In the genomic region with DNA sequence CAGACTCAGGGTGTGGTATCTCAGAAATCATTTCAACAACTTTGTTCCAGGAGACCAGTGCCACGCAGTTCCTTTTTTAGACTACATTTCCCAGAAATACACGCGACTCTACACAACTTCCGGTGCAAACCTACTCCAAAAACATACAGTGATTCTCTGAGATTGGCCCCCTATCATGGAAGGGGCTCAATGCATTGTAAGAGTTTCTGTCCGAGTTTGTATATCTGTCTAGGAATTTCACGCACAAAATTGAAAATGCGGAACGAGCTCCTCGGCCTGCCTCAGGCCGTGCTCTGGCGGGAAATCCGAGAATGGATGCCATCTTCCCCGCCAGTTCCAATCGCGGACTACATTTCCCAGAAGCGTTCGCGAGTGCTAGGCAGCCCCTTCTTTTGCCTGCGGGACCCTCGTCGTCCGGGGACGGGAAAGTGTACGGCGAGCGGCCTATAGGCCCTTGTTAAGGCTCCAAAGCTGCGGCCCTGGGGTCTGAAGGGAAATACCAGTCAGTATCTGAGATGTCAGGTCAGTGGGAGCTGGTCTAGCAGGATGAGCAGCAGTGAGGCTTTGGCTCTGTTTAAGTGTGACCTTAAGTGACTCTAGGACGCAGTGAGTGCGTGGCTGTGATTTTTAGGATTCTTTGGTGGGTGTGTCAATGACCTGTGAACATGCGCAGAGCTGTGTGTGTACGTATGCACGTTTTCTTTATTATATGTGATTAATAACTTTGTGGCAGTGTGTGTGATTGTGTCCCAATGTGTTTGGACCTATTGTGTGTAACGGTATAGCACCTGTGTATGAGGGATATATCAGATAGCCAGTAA, we compare ENCODE assay signal across 8 mouse cellular contexts. TPM values are rescaled to one million over a fixed set of nuclear protein-coding genes. Genes with fewer than 3 reads are reported as not detected.
A peak's percentile ranks its signal among the peaks of the same experiment; 100 is the strongest.
DNase-seq lines count a peak whose midpoint lies in the region; ATAC-seq and TF ChIP-seq lines count a peak whose summit lies in the region.

A gene (plus strand): TSS at position 94 of the 821 bp plus-strand sequence.

- peak; percentile 61 for DNase-seq in MEL-GATA-1-ER (ENCODE audit: extremely low read depth, low read depth)
- DNase-seq in cerebellum, adult 2 months: peak; percentile 84 to 88
- peak; percentile 93 for DNase-seq in forebrain, postnatal 0 days
- DNase-seq in heart, postnatal 4 days: peak; percentile 84
- DNase-seq in layer of hippocampus, adult 8-10 months (ENCODE audit: low spot score in 2 of 2): peak; percentile 75 to 78
- peak; percentile 72 for DNase-seq in ovary, adult 18-20 months (ENCODE audit: low spot score)
- DNase-seq in thymus, postnatal 0 days (ENCODE audit: low spot score): peak; percentile 85

- H3K9ac ChIP-seq in forebrain, postnatal 0 days: peak within 1 kb of the TSS; percentile 59
- peak within 1 kb of the TSS; percentile 71 for H3K9ac ChIP-seq in lung, embryonic 15.5 days

- peaks cover 2% of the 10 kb centered on the region; the same call in 1 of the 2 replicates for H3K4me1 ChIP-seq in cerebellum, adult 2 months (ENCODE audit: control insufficient read depth, insufficient read depth, low read length)
- peaks cover 6% of the 10 kb centered on the region; the same call in 1 of the 2 replicates for H3K4me1 ChIP-seq in forebrain, postnatal 0 days (ENCODE audit: insufficient read depth)
- peaks cover 22% of the 10 kb centered on the region for H3K4me1 ChIP-seq in lung, embryonic 15.5 days

- H3K27ac ChIP-seq in cerebellum, adult 2 months (ENCODE audit: insufficient read depth, low read length): peak within 1 kb of the TSS; percentile 91
- peak within 1 kb of the TSS; percentile 94 for H3K27ac ChIP-seq in forebrain, postnatal 0 days (ENCODE audit: low read depth, low read length)
- H3K27ac ChIP-seq in lung, embryonic 15.5 days: peak within 1 kb of the TSS; percentile 96

- H3K36me3 ChIP-seq in forebrain, postnatal 0 days (ENCODE audit: insufficient read depth): peaks cover 13% of the 10 kb centered on the region
- peaks cover 29% of the 10 kb centered on the region for H3K36me3 ChIP-seq in lung, embryonic 15.5 days

- peak within 1 kb of the TSS; percentile 99 for H3K4me3 ChIP-seq in cerebellum, adult 2 months (replicated peaks; ENCODE audit: insufficient read depth, low read depth, low read length)
- H3K4me3 ChIP-seq in forebrain, postnatal 0 days (ENCODE audit: low read depth, low read length): peak within 1 kb of the TSS; percentile 74
- H3K4me3 ChIP-seq in lung, embryonic 15.5 days: peak within 1 kb of the TSS; percentile 70

- peak within 1 kb of the TSS; percentile 66 for H3K4me2 ChIP-seq in forebrain, postnatal 0 days (ENCODE audit: low read depth)
- peak within 1 kb of the TSS; percentile 73 for H3K4me2 ChIP-seq in lung, embryonic 15.5 days

- under 1% methylated on average over 33 of the region's 33 CpGs for WGBS in cerebellum, adult 2 months
- WGBS in forebrain, postnatal 0 days: under 1% methylated on average over 33 of the region's 33 CpGs
- under 1% methylated on average over 33 of the region's 33 CpGs for WGBS in lung, embryonic 15.5 days

- TF ChIP-seq CTCF in cerebellum, adult 2 months (IDR thresholded peaks at IDR 0.05; ENCODE audit: borderline replicate concordance, insufficient read depth, low read depth, low read length): no peak
- TF ChIP-seq CTCF in forebrain, postnatal 0 days (IDR thresholded peaks at IDR 0.05; ENCODE audit: low read depth): peak; percentile 11; the same call in 1 of the 2 replicates

- no peaks in the 10 kb centered on the region for H3K9me3 ChIP-seq in forebrain, postnatal 0 days (ENCODE audit: low read length)
- H3K9me3 ChIP-seq in lung, embryonic 15.5 days: no peaks in the 10 kb centered on the region

- ATAC-seq in forebrain, postnatal 0 days: peak; percentile 82
- ATAC-seq in lung, embryonic 15.5 days (ENCODE audit: borderline replicate concordance, extremely low read depth, low FRiP score, low TSS enrichment): peak; percentile 79

- TF ChIP-seq POLR2A in cerebellum, adult 2 months (IDR thresholded peaks at IDR 0.05; ENCODE audit: borderline replicate concordance, insufficient read depth, low read length): peak; percentile 50; the same call in 1 of the 2 replicates

- no peaks in the 10 kb centered on the region for H3K27me3 ChIP-seq in cerebellum, adult 2 months (ENCODE audit: control insufficient read depth, insufficient read depth, low read length)
- no peaks in the 10 kb centered on the region for H3K27me3 ChIP-seq in forebrain, postnatal 0 days (ENCODE audit: insufficient read depth, low read length)
- H3K27me3 ChIP-seq in lung, embryonic 15.5 days: no peaks in the 10 kb centered on the region

RNA-seq across cellular contexts. Expression of the gene that starts here (rescaled TPM):
- polyA plus RNA-seq in cerebellum, adult 2 months (2012; rRNA removed): 13.4 and 14.0 TPM in 2 replicates
- 9.5 and 11.5 TPM in 2 replicates for total RNA-seq in forebrain, postnatal 0 days (2014; rRNA removed)
- polyA plus RNA-seq in forebrain, postnatal 0 days (2015; fragmentation: Nextera tagmentation; extraction: Ambion mirVana): 3.0 and 3.9 TPM in 2 replicates
- total RNA-seq in heart, postnatal 4 days (2021): 1 to 10 TPM; 8.5 to 9.4 TPM
- total RNA-seq in layer of hippocampus, adult 8-10 months (2022): 10 to 100 TPM in 1 of 4 experiments, 1 to 10 TPM in 3; 8.3 to 11.0 (median 9.2) TPM
- polyA plus RNA-seq in lung, embryonic 15.5 days (2015; fragmentation: Nextera tagmentation; extraction: Ambion mirVana): 4.7 and 5.1 TPM in 2 replicates
- polyA plus RNA-seq in thymus, postnatal 0 days (2015; fragmentation: Nextera tagmentation; extraction: Ambion mirVana): 0.90 and 1.1 TPM in 2 replicates

Comparison
In these comparisons a context has a peak if more than half of its experiments do, and no peak if none do; other contexts are left out.
1. Peak in every context shown above with its lines: DNase-seq, ATAC-seq, H3K4me3 ChIP-seq and H3K27ac ChIP-seq.